Mouse (Mus musculus): ENCODE data around the gene Gm20489. TPM values are rescaled to one million over a fixed set of nuclear protein-coding genes. Genes with fewer than 3 reads are reported as not detected.

The Gm20489 gene
- not detected in 2 replicates for polyA plus RNA-seq (2014; fragmentation: Nextera tagmentation; extraction: Ambion mirVana)

- no peaks in the 10 kb centered on the region for H3K27me3 ChIP-seq (ENCODE audit: control insufficient read depth, insufficient read depth, low read length)
- ATAC-seq (ENCODE audit: low FRiP score): no peak
- WGBS: 65% methylated on average over 3 of the region's 3 CpGs
Measured at GRCm38 (mm10) chrX:101268755-101269124, at the start of gene Gm20489. TSS of gene Gm20489 (minus strand) at chrX:101269023.

GRCm38 (mm10) chrX:101313625-101314359, 45.0 kb upstream of the Gm20489 start:
- Histone ChIP-seq H3K4me1 (ENCODE audit: control insufficient read depth, insufficient read depth, low read length) (peaks cover 5% of the 10 kb centered on the region), H3K4me3 (ENCODE audit: low read depth, low read length) (no peak overlapping the region), H3K9me3 (ENCODE audit: control insufficient read depth, low read length) (no peaks in the 10 kb centered on the region), H3K4me2 (no peak overlapping the region), H3K9ac (ENCODE audit: low read length) (no peak overlapping the region), H3K36me3 (ENCODE audit: control insufficient read depth, insufficient read depth, low read length) (no peaks in the 10 kb centered on the region), H3K27me3 (ENCODE audit: control insufficient read depth, insufficient read depth, low read length) (no peaks in the 10 kb centered on the region; the same call in 1 of the 2 replicates), H3K27ac (ENCODE audit: low read depth, low read length) (no peak overlapping the region)
- DNase-seq (ENCODE audit: low spot score, missing footprints) (peak; percentile 90), ATAC-seq (ENCODE audit: low FRiP score) (peak; percentile 70)
- WGBS: 32% methylated on average over 6 of the region's 6 CpGs

More at GRCm38 (mm10) chrX:101268755-101269124, at the start of gene Gm20489:
- Histone ChIP-seq H3K27ac (ENCODE audit: low read depth, low read length) (no peak within 1 kb of the TSS), H3K4me2 (no peak within 1 kb of the TSS), H3K4me1 (ENCODE audit: control insufficient read depth, insufficient read depth, low read length) (no peaks in the 10 kb centered on the region), H3K9ac (ENCODE audit: low read length) (no peak within 1 kb of the TSS), H3K9me3 (ENCODE audit: control insufficient read depth, low read length) (no peaks in the 10 kb centered on the region), H3K36me3 (ENCODE audit: control insufficient read depth, insufficient read depth, low read length) (no peaks in the 10 kb centered on the region), H3K4me3 (ENCODE audit: low read depth, low read length) (no peak within 1 kb of the TSS)
- no peak for DNase-seq (ENCODE audit: low spot score, missing footprints)

- Histone ChIP-seq H3K4me1 (ENCODE audit: control insufficient read depth, insufficient read depth, low read length) (peaks cover 5% of the 10 kb centered on the region), H3K9me3 (ENCODE audit: control insufficient read depth, low read length) (no peaks in the 10 kb centered on the region), H3K4me2 (no peak overlapping the region), H3K4me3 (ENCODE audit: low read depth, low read length) (no peak overlapping the region), H3K9ac (ENCODE audit: low read length) (no peak overlapping the region), H3K27ac (ENCODE audit: low read depth, low read length) (no peak overlapping the region), H3K36me3 (ENCODE audit: control insufficient read depth, insufficient read depth, low read length) (no peaks in the 10 kb centered on the region), H3K27me3 (ENCODE audit: control insufficient read depth, insufficient read depth, low read length) (no peaks in the 10 kb centered on the region; the same call in 1 of the 2 replicates)
- WGBS: 93% methylated on average over 5 of the region's 5 CpGs
- ATAC-seq (ENCODE audit: low FRiP score): no peak
- DNase-seq (ENCODE audit: low spot score, missing footprints): no peak
Measured at GRCm38 (mm10) chrX:101309299-101309698, 40.5 kb upstream of the Gm20489 start.

GRCm38 (mm10) chrX:101304646-101305045, 35.8 kb upstream of the Gm20489 start:
- Histone ChIP-seq H3K27me3 (ENCODE audit: control insufficient read depth, insufficient read depth, low read length) (0 out of 2 replicates have a peak, but pooled peaks cover 4% of the 10 kb centered on the region), H3K4me2 (no peak overlapping the region), H3K4me1 (ENCODE audit: control insufficient read depth, insufficient read depth, low read length) (peaks cover 20% of the 10 kb centered on the region), H3K36me3 (ENCODE audit: control insufficient read depth, insufficient read depth, low read length) (no peaks in the 10 kb centered on the region), H3K27ac (ENCODE audit: low read depth, low read length) (no peak overlapping the region), H3K9me3 (ENCODE audit: control insufficient read depth, low read length) (no peaks in the 10 kb centered on the region), H3K9ac (ENCODE audit: low read length) (no peak overlapping the region), H3K4me3 (ENCODE audit: low read depth, low read length) (no peak overlapping the region)
- WGBS: 29% methylated on average over 2 of the region's 2 CpGs
- no peak for ATAC-seq (ENCODE audit: low FRiP score)
- no peak for DNase-seq (ENCODE audit: low spot score, missing footprints)

- Histone ChIP-seq H3K27ac (ENCODE audit: low read depth, low read length) (no peak overlapping the region), H3K4me3 (ENCODE audit: low read depth, low read length) (no peak overlapping the region), H3K27me3 (ENCODE audit: control insufficient read depth, insufficient read depth, low read length) (0 out of 2 replicates have a peak, but pooled peaks cover 4% of the 10 kb centered on the region), H3K4me2 (peak overlapping the region; percentile 47), H3K36me3 (ENCODE audit: control insufficient read depth, insufficient read depth, low read length) (no peaks in the 10 kb centered on the region), H3K9me3 (ENCODE audit: control insufficient read depth, low read length) (no peaks in the 10 kb centered on the region), H3K9ac (ENCODE audit: low read length) (no peak overlapping the region), H3K4me1 (ENCODE audit: control insufficient read depth, insufficient read depth, low read length) (peaks cover 20% of the 10 kb centered on the region)
- DNase-seq (ENCODE audit: low spot score, missing footprints) (no peak), ATAC-seq (ENCODE audit: low FRiP score) (no peak)
- WGBS: 69% methylated on average over 9 of the region's 9 CpGs
Measured at GRCm38 (mm10) chrX:101301654-101302053, 32.8 kb upstream of the Gm20489 start.

- Histone ChIP-seq H3K9ac (ENCODE audit: low read length) (peak overlapping the region; percentile 48), H3K9me3 (ENCODE audit: control insufficient read depth, low read length) (no peaks in the 10 kb centered on the region), H3K27ac (ENCODE audit: low read depth, low read length) (peak overlapping the region; percentile 25; the same call in 1 of the 2 replicates), H3K27me3 (ENCODE audit: control insufficient read depth, insufficient read depth, low read length) (0 out of 2 replicates have a peak, but pooled peaks cover 4% of the 10 kb centered on the region), H3K4me3 (ENCODE audit: low read depth, low read length) (peak overlapping the region; percentile 38), H3K4me2 (peak overlapping the region; percentile 47), H3K36me3 (ENCODE audit: control insufficient read depth, insufficient read depth, low read length) (no peaks in the 10 kb centered on the region), H3K4me1 (ENCODE audit: control insufficient read depth, insufficient read depth, low read length) (peaks cover 20% of the 10 kb centered on the region)
- 25% methylated on average over 12 of the region's 13 CpGs for WGBS
- peak; percentile 88 for DNase-seq (ENCODE audit: low spot score, missing footprints)
- ATAC-seq (ENCODE audit: low FRiP score): peak; percentile 66
Measured at GRCm38 (mm10) chrX:101300427-101301030, 31.7 kb upstream of the Gm20489 start.

- Histone ChIP-seq H3K9me3 (ENCODE audit: control insufficient read depth, low read length) (no peaks in the 10 kb centered on the region), H3K36me3 (ENCODE audit: control insufficient read depth, insufficient read depth, low read length) (no peaks in the 10 kb centered on the region), H3K9ac (ENCODE audit: low read length) (peak overlapping the region; percentile 61), H3K4me3 (ENCODE audit: low read depth, low read length) (peak overlapping the region; percentile 38), H3K27me3 (ENCODE audit: control insufficient read depth, insufficient read depth, low read length) (0 out of 2 replicates have a peak, but pooled peaks cover 4% of the 10 kb centered on the region), H3K4me2 (peak overlapping the region; percentile 47), H3K4me1 (ENCODE audit: control insufficient read depth, insufficient read depth, low read length) (peaks cover 20% of the 10 kb centered on the region), H3K27ac (ENCODE audit: low read depth, low read length) (peak overlapping the region; percentile 35; the same call in 1 of the 2 replicates)
- DNase-seq (ENCODE audit: low spot score, missing footprints) (peak; percentile 91), ATAC-seq (ENCODE audit: low FRiP score) (peak; percentile 83)
- WGBS: 38% methylated on average over 6 of the region's 13 CpGs
Measured at GRCm38 (mm10) chrX:101299473-101300426, 30.9 kb upstream of the Gm20489 start.

- DNase-seq (ENCODE audit: low spot score, missing footprints): peak; percentile 88
- peaks cover 17% of the 10 kb centered on the region for H3K4me1 ChIP-seq (ENCODE audit: control insufficient read depth, insufficient read depth, low read length)
Measured at GRCm38 (mm10) chrX:101299055-101299454, 30.2 kb upstream of the Gm20489 start, which contains the start of gene Nlgn3. TSS of gene Nlgn3 (plus strand) at chrX:101299168.

More at GRCm38 (mm10) chrX:101299055-101299454, 30.2 kb upstream of the Gm20489 start, which contains the start of gene Nlgn3:
- Histone ChIP-seq H3K27ac (ENCODE audit: low read depth, low read length) (peak within 1 kb of the TSS; percentile 35; the same call in 1 of the 2 replicates), H3K36me3 (ENCODE audit: control insufficient read depth, insufficient read depth, low read length) (no peaks in the 10 kb centered on the region), H3K9me3 (ENCODE audit: control insufficient read depth, low read length) (no peaks in the 10 kb centered on the region), H3K4me3 (ENCODE audit: low read depth, low read length) (peak within 1 kb of the TSS; percentile 38), H3K27me3 (ENCODE audit: control insufficient read depth, insufficient read depth, low read length) (0 out of 2 replicates have a peak, but pooled peaks cover 4% of the 10 kb centered on the region), H3K4me2 (peak within 1 kb of the TSS; percentile 47), H3K9ac (ENCODE audit: low read length) (peak within 1 kb of the TSS; percentile 61)
- ATAC-seq (ENCODE audit: low FRiP score): peak; percentile 13
- 27% methylated on average over 24 of the region's 24 CpGs for WGBS

Measured in midbrain, embryonic 11.5 days (tissue).